Mouse (Mus musculus) neural tube, embryonic 14.5 days (tissue): ENCODE measurements around the gene B3gat2. TPM values are rescaled to one million over a fixed set of nuclear protein-coding genes. Genes with fewer than 3 reads are reported as not detected.

ENCODE experiments used
- ATAC-seq: fragments of 200-750 bp; cut with Nextera tagmentation; 2 replicates; pipeline ENCODE4 v1.8.0; 2017; ENCODE audit warnings: low read depth, mild to moderate bottlenecking, moderate TSS enrichment, moderate library complexity
- H3K27ac ChIP-seq: fragments of 300-500 bp; sonication (generic); 2 replicates; pipeline ENCODE4 v1.5.1; 2014; ENCODE audit warnings: low read depth, mild to moderate bottlenecking, control low read depth, low read length, moderate library complexity, mixed read lengths
- H3K27me3 ChIP-seq: fragments of 300-500 bp; sonication (generic); 2 replicates; pipeline ENCODE4 v1.6.1; 2014; ENCODE audit warnings: low read length; ENCODE audit not compliant: control insufficient read depth, insufficient read depth
- H3K36me3 ChIP-seq: fragments of 300-500 bp; sonication (generic); 2 replicates; pipeline ENCODE4 v1.6.1; 2014; ENCODE audit warnings: low read length, mixed read lengths; ENCODE audit not compliant: control insufficient read depth, insufficient read depth
- H3K4me1 ChIP-seq: fragments of 300-500 bp; sonication (generic); 2 replicates; pipeline ENCODE4 v1.6.1; 2014; ENCODE audit warnings: low read length; ENCODE audit not compliant: control insufficient read depth, insufficient read depth
- H3K4me2 ChIP-seq: fragments of 300-500 bp; sonication (generic); 2 replicates; pipeline ENCODE4 v1.6.1; 2014; ENCODE audit warnings: mild to moderate bottlenecking, low read depth, low read length, control low read depth
- H3K4me3 ChIP-seq: fragments of 300-500 bp; sonication (generic); 2 replicates; pipeline ENCODE4 v1.5.1; 2014; ENCODE audit warnings: low read depth, low read length, control low read depth, mixed read lengths
- H3K9ac ChIP-seq: fragments of 300-500 bp; sonication (generic); replicated peaks from 2 replicates; pipeline ENCODE4 v1.6.1; 2014; ENCODE audit warnings: low read depth, mild to moderate bottlenecking, control low read depth, low read length, mixed read lengths
- H3K9me3 ChIP-seq: fragments of 300-500 bp; sonication (generic); 2 replicates; pipeline ENCODE4 v1.6.1; 2016; ENCODE audit warnings: low read length; ENCODE audit not compliant: control insufficient read depth
- WGBS: fragments of 180-500 bp; shearing (Covaris S2); extraction: QIAGEN DNeasy Blood & Tissue Kit; methylation state at CpG from one replicate; pipeline ENCODE4 v1.1.7; 2014; 5-methylcytosine and 5-hydroxymethylcytosine counted together
- polyA plus RNA-seq: library from polyadenylated mRNA; unstranded; fragments of >200 nt; fragmentation: Nextera tagmentation; extraction: Ambion mirVana; gene quantifications from 2 replicates; pipeline ENCODE4 v1.2.1, GENCODE M21; 2014

Gene B3gat2
- polyA plus RNA-seq = 29.3 and 34.7 TPM in 2 replicates

GRCm38 (mm10) chr1:23761502-23762135, at the start of gene B3gat2:
TSS of gene B3gat2 (plus strand) at chr1:23761753.
- WGBS = 2% methylated on average over 31 of the region's 34 CpGs
- H3K9ac ChIP-seq = peak within 1 kb of the TSS; percentile 74
- H3K27me3 ChIP-seq = no peaks in the 10 kb centered on the region
- peak within 1 kb of the TSS; percentile 80 for H3K27ac ChIP-seq
- H3K36me3 ChIP-seq = no peaks in the 10 kb centered on the region
- H3K4me2 ChIP-seq = peak within 1 kb of the TSS; percentile 75
- peak within 1 kb of the TSS; percentile 81 for H3K4me3 ChIP-seq
- peaks cover 8% of the 10 kb centered on the region; the same call in 1 of the 2 replicates for H3K4me1 ChIP-seq
- ATAC-seq = peak; percentile 78
- H3K9me3 ChIP-seq = no peaks in the 10 kb centered on the region

- Histone ChIP-seq H3K36me3 (no peaks in the 10 kb centered on the region), H3K4me1 (no peaks in the 10 kb centered on the region), H3K4me3 (no peak overlapping the region), H3K4me2 (no peak overlapping the region), H3K27ac (no peak overlapping the region), H3K9ac (no peak overlapping the region), H3K9me3 (no peaks in the 10 kb centered on the region), H3K27me3 (no peaks in the 10 kb centered on the region)
- ATAC-seq = no peak
- WGBS = 86% methylated on average over 8 of the region's 8 CpGs
Observed at GRCm38 (mm10) chr1:23720326-23720725, 41.2 kb upstream of the B3gat2 start.

DNA sequence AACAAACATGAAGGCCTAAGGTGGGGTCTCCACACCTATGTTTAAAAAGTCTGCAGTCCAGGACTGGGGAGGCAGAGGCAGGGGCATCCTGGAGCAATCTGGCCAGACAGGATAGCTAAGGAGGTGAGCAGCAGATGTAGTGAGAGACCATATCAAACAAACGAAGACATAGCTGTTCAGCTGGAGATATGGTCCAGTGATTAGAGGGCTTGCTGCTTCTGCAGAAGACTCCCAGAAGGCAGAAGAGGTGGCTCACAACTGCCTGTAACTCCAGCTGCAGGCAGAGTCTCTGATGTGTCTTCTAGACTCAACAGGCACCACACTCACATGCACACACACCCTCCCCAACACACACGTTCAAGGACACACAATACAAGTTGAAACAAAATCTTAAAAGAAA, 40.5 kb upstream of the B3gat2 start:
- no peaks in the 10 kb centered on the region for H3K27me3 ChIP-seq

GRCm38 (mm10) chr1:23722469-23723372, 38.8 kb upstream of the B3gat2 start:
- no peaks in the 10 kb centered on the region for H3K27me3 ChIP-seq
- H3K9ac ChIP-seq = no peak overlapping the region
- ATAC-seq = no peak; the same call in 1 of the 2 replicates
- no peaks in the 10 kb centered on the region for H3K4me1 ChIP-seq
- no peak overlapping the region for H3K4me3 ChIP-seq
- no peak overlapping the region for H3K27ac ChIP-seq
- H3K4me2 ChIP-seq = no peak overlapping the region
- H3K36me3 ChIP-seq = no peaks in the 10 kb centered on the region
- no peaks in the 10 kb centered on the region for H3K9me3 ChIP-seq
- 73% methylated on average over 15 of the region's 15 CpGs for WGBS

More for the DNA sequence above, 40.5 kb upstream of the B3gat2 start:
- Histone ChIP-seq H3K4me3 (no peak overlapping the region), H3K4me1 (no peaks in the 10 kb centered on the region), H3K9me3 (no peaks in the 10 kb centered on the region), H3K9ac (no peak overlapping the region), H3K27ac (no peak overlapping the region), H3K4me2 (no peak overlapping the region), H3K36me3 (no peaks in the 10 kb centered on the region)
- WGBS = 72% methylated on average over 2 of the region's 2 CpGs
- ATAC-seq = no peak

DNA sequence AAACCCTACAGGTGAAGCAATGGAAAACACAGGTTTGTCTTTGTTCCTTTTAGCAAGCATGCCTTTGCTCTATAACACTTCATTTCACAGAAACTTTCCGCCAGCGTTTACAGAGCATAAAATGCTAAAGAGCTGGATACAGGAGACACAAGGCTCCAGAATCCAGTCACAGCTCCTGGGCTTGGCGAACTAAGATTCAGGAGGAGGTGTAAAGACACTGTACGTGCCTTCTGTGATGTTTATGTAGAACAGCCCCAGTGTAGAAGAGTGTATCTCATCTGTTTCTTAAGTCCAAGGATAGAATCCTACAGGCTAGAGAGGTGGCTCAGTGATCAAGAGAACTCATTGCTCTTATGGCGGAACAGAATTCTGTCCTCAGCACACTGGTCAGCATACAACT, 30.2 kb upstream of the B3gat2 start:
- Histone ChIP-seq H3K9ac (no peak overlapping the region), H3K9me3 (no peaks in the 10 kb centered on the region), H3K4me1 (no peaks in the 10 kb centered on the region), H3K4me3 (no peak overlapping the region), H3K4me2 (no peak overlapping the region), H3K36me3 (no peaks in the 10 kb centered on the region), H3K27me3 (no peaks in the 10 kb centered on the region), H3K27ac (no peak overlapping the region)
- ATAC-seq = no peak
- WGBS = 88% methylated on average over 5 of the region's 5 CpGs

DNA sequence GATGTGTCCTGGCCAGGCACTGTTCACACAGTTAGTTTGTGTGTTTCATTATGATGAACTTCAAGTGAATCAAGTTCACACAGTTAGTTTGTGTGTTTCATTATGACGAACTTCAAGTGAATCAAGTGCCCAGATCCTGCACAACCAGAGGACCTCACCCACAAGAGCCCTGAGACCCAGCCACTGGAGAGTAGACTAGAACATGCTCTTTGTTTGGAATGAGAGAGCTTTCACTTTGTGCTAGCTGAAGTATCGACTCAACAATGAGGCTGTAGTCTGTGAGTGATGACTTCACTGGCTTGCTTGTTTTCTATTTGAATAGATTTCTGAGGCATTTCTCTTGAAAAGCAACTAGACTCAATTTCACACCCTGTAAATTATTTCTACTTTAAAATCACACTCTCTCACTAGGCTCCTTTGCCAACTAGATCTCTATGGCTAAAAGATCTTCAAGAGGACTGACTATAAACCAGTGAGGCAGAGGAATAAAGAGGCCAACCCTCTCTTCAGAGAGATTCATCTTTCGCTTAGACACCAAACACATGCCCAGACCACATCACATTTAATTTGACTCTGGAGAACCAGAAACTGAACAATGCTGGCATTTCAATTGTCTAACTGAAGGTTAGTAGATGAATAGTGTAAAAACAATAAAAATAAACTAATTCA, 10.6 kb upstream of the B3gat2 start:
- no peaks in the 10 kb centered on the region for H3K4me1 ChIP-seq
- no peak overlapping the region for H3K27ac ChIP-seq
- H3K9me3 ChIP-seq = no peaks in the 10 kb centered on the region
- no peak overlapping the region for H3K9ac ChIP-seq
- H3K4me2 ChIP-seq = no peak overlapping the region
- ATAC-seq = peak; percentile 49; the same call in 1 of the 2 replicates
- no peaks in the 10 kb centered on the region for H3K27me3 ChIP-seq
- H3K4me3 ChIP-seq = no peak overlapping the region
- no peaks in the 10 kb centered on the region for H3K36me3 ChIP-seq
- WGBS = 30% methylated on average over 3 of the region's 3 CpGs

DNA sequence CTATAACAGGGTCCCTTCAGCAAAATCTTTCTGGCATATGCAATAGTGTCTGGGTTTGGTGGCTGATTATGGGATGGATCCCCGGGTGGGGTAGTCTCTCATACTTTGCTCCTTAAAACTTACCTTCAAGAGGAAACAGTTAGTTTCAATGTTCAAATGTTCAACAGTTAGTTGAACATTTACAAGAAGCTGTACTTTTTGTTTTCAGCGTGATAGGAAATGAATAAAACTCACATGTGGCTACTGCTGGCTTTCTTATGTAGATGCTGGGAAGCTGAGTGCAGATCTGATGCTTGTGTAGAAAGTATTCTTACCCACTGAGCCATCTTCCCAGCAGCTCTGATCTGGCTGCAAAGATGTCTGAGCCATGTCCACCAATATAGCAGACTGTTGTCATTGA, 8.5 kb upstream of the B3gat2 start:
- Histone ChIP-seq H3K27ac (no peak overlapping the region), H3K4me2 (no peak overlapping the region), H3K4me1 (no peaks in the 10 kb centered on the region), H3K36me3 (no peaks in the 10 kb centered on the region), H3K9ac (no peak overlapping the region), H3K27me3 (no peaks in the 10 kb centered on the region), H3K9me3 (no peaks in the 10 kb centered on the region), H3K4me3 (no peak overlapping the region)
- no peak for ATAC-seq
- WGBS = 93% methylated on average over 2 of the region's 2 CpGs

- 84% methylated on average over 6 of the region's 6 CpGs for WGBS
Observed at GRCm38 (mm10) chr1:23753591-23753990, 8.0 kb upstream of the B3gat2 start.

More at GRCm38 (mm10) chr1:23753591-23753990, 8.0 kb upstream of the B3gat2 start:
- H3K4me3 ChIP-seq = no peak overlapping the region
- no peaks in the 10 kb centered on the region for H3K4me1 ChIP-seq
- no peak overlapping the region for H3K27ac ChIP-seq
- H3K27me3 ChIP-seq = no peaks in the 10 kb centered on the region
- H3K9me3 ChIP-seq = no peaks in the 10 kb centered on the region
- no peak for ATAC-seq
- no peak overlapping the region for H3K9ac ChIP-seq
- H3K36me3 ChIP-seq = no peaks in the 10 kb centered on the region
- H3K4me2 ChIP-seq = no peak overlapping the region
